Mouse (Mus musculus): ENCODE data around the gene Prl3d3.

- no peak for TF ChIP-seq EP300 (IDR thresholded peaks at IDR 0.05; ENCODE audit: insufficient read depth, low read depth, low read length)
- TF ChIP-seq POLR2A (IDR thresholded peaks at IDR 0.05; ENCODE audit: insufficient read depth, low read length) = no peak
- TF ChIP-seq CTCF (IDR thresholded peaks at IDR 0.05; ENCODE audit: low read depth, low read length) = no peak
Measured at GRCm38 (mm10) chr13:27148264-27148663, 8.3 kb upstream of the Prl3d3 start.

Data from ES-Bruce4 (cell line).